Mouse (Mus musculus) neural tube, embryonic 13.5 days (tissue): ENCODE measurements around the gene Akt1. TPM values are rescaled to one million over a fixed set of nuclear protein-coding genes. Genes with fewer than 3 reads are reported as not detected.

Experiments
- ATAC-seq: fragments of 200-750 bp; cut with Nextera tagmentation; 2 replicates; pipeline ENCODE4 v1.8.0; 2017; ENCODE audit warnings: low read depth, mild to moderate bottlenecking, moderate TSS enrichment, moderate library complexity
- H3K27ac ChIP-seq: fragments of 300-500 bp; sonication (generic); replicated peaks from 2 replicates; pipeline ENCODE4 v1.5.1; 2015; ENCODE audit warnings: moderate library complexity, mild to moderate bottlenecking, inconsistent platforms
- H3K27me3 ChIP-seq: fragments of 300-500 bp; sonication (generic); 2 replicates; pipeline ENCODE4 v1.6.1; 2015; ENCODE audit warnings: mild to moderate bottlenecking, inconsistent platforms
- H3K36me3 ChIP-seq: fragments of 300-500 bp; sonication (generic); 2 replicates; pipeline ENCODE4 v1.6.1; 2015; ENCODE audit warnings: mild to moderate bottlenecking, inconsistent platforms
- H3K4me1 ChIP-seq: fragments of 300-500 bp; sonication (generic); replicated peaks from 2 replicates; pipeline ENCODE4 v1.6.1; 2015; ENCODE audit warnings: inconsistent platforms
- H3K4me2 ChIP-seq: fragments of 300-500 bp; sonication (generic); 2 replicates; pipeline ENCODE4 v1.6.1; 2015; ENCODE audit warnings: inconsistent platforms, mild to moderate bottlenecking, moderate library complexity
- H3K4me3 ChIP-seq: fragments of 300-500 bp; sonication (generic); 2 replicates; pipeline ENCODE4 v1.5.1; 2015; ENCODE audit warnings: mild to moderate bottlenecking, inconsistent platforms
- H3K9ac ChIP-seq: fragments of 300-500 bp; sonication (generic); 2 replicates; pipeline ENCODE4 v1.6.1; 2015; ENCODE audit warnings: moderate library complexity, mild to moderate bottlenecking, inconsistent platforms
- H3K9me3 ChIP-seq: fragments of 300-500 bp; sonication (generic); 2 replicates; pipeline ENCODE4 v1.6.1; 2016; ENCODE audit warnings: inconsistent platforms
- WGBS: fragments of 180-500 bp; shearing (Covaris S2); methylation state at CpG from one replicate; pipeline ENCODE4 v1.1.7; 2015; 5-methylcytosine and 5-hydroxymethylcytosine counted together
- polyA plus RNA-seq: library from polyadenylated mRNA; unstranded; fragments of >200 nt; fragmentation: Nextera tagmentation; extraction: Ambion mirVana; gene quantifications from 2 replicates; pipeline ENCODE4 v1.2.1, GENCODE M21; 2015

Akt1 gene
- polyA plus RNA-seq, 1 experiment from 2014 or later: 101 TPM

DNA sequence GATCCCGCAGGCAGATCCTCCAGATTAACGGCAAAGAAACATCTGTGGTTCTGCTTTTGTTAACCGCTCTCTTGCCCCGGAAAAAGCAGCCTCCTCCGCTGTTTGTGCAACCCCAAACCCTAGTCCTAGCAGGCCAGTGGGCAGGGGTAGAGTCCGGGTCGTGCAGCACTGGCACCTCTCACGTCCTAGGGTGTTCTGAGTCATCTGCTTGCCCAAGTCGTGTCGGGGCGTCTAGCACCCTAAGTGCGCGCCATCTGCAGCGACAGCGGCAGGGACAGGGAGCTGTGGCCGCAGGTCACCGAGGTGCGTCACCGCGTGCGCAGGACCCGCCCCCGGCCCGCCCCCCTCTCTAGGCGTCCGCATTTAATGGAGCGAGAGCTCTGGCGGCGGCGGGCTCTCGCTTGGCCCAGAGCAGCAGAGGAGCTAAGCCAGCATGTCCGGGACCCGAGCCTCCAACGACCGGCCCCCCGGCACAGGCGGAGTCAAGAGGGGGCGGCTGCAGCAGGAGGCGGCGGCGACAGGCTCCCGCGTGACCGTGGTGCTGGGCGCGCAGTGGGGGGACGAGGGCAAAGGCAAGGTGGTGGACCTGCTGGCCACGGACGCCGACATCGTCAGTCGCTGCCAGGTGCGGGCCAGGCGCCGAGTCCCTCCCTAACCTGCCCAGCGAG, 54.9 kb downstream of the Akt1 start, which contains the start of gene Adssl1:
Gene Adssl1, plus strand, starts transcription at position 360 of the 668 bp plus-strand sequence.
- WGBS: under 1% methylated on average over 56 of the region's 56 CpGs
- Histone ChIP-seq H3K4me2 (peak within 1 kb of the TSS; percentile 93), H3K27ac (no peak within 1 kb of the TSS), H3K4me1 (peaks cover 28% of the 10 kb centered on the region), H3K9ac (peak within 1 kb of the TSS; percentile 69), H3K36me3 (no peaks in the 10 kb centered on the region), H3K4me3 (peak within 1 kb of the TSS; percentile 49), H3K27me3 (peaks cover 47% of the 10 kb centered on the region), H3K9me3 (no peaks in the 10 kb centered on the region)
- peak; percentile 44; the same call in 1 of the 2 replicates for ATAC-seq

DNA sequence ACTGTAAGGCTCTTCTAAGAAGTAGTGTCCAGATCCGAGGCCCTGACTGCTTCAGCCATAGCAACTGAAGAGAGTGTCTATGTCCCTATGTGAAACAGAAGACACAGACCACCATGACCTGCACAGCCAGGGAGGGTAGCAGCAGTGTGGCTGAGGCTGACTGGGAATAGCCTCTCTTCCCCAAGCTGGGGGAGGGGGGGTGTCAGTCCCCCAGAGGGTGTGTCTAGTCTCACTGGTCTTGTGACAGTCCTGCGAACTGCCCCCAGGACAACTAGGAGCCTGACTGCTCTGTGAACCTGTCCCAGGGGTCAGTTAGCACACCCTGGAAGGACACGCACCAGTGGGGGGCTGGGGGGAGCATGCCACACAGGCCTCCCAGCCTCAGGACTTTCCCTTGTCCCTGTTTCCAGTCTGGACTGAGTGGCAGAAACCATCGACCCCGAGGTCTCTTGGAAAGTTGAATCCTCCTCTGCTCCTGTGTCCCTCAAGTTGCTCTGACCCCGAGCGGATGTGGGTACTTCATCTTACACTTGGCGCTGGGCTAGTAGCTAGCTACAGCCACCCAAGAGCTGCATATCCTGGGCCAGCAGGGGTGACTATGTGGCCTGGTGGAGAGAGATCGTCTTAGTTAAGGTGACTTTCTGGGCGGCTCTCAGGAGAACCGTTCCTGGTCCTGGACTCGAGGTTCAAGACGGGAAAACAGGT, 55.6 kb downstream of the Akt1 start:
- Histone ChIP-seq H3K4me1 (peaks cover 28% of the 10 kb centered on the region), H3K27me3 (peaks cover 47% of the 10 kb centered on the region), H3K9ac (0 out of 2 replicates have a peak overlapping the region, but pooled peaks have one; percentile 69), H3K9me3 (no peaks in the 10 kb centered on the region), H3K36me3 (no peaks in the 10 kb centered on the region), H3K4me2 (peak overlapping the region; percentile 93), H3K27ac (no peak overlapping the region), H3K4me3 (peak overlapping the region; percentile 49)
- 24% methylated on average over 13 of the region's 13 CpGs for WGBS
- ATAC-seq: no peak

DNA sequence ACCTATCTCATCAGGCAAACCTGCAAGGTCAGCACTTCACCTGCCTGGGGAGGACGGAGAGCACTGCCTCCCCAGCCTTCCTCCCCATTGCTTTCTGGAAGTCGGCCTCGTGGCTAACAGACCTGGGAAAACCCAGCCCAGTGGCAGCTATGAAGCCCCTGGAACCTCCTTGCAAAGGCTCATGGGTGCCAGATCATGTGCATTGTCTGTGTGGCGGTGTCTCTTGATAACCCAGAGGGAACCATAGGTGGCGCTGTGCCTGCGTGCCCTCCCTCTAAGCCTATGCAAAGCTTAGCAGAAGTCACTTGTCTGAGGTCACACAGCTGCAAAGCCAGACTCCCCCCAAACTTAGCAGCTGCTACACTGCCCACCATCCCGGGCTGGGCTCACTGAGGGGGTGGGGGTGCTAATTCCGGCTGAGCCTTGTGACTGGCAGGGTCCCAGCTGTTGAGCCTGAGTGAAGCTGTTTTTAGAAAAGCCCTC, 56.7 kb downstream of the Akt1 start:
- no peak overlapping the region for H3K9ac ChIP-seq
- WGBS: 8% methylated on average over 8 of the region's 8 CpGs
- H3K36me3 ChIP-seq: no peaks in the 10 kb centered on the region
- no peak overlapping the region for H3K4me2 ChIP-seq
- H3K27ac ChIP-seq: no peak overlapping the region
- ATAC-seq: peak; percentile 44
- H3K27me3 ChIP-seq: peaks cover 46% of the 10 kb centered on the region
- no peaks in the 10 kb centered on the region for H3K9me3 ChIP-seq
- peaks cover 25% of the 10 kb centered on the region for H3K4me1 ChIP-seq
- no peak overlapping the region for H3K4me3 ChIP-seq

DNA sequence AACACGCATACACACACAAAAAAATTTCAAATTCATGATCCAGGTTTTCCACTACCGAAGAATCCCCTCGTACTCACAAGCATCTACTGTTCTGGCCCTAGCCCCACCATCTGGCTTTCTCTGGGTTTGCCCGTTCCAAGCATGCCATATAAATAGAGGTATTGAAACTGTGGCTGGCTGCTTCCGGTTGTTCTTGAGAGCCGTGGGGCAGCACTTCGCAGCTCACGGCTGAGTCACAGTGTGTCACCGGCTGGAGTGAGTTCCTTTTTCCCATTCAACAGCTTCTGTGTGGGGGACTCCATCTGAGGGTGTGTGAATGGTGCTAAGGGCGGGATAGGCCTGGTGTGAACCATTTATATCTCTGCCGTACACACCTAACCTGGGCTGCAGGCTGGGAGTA, 57.5 kb downstream of the Akt1 start:
- H3K27me3 ChIP-seq: peaks cover 39% of the 10 kb centered on the region
- H3K36me3 ChIP-seq: no peaks in the 10 kb centered on the region
- 82% methylated on average over 11 of the region's 11 CpGs for WGBS
- peaks cover 23% of the 10 kb centered on the region for H3K4me1 ChIP-seq
- H3K9ac ChIP-seq: no peak overlapping the region
- H3K4me2 ChIP-seq: no peak overlapping the region
- H3K4me3 ChIP-seq: no peak overlapping the region
- ATAC-seq: no peak
- no peak overlapping the region for H3K27ac ChIP-seq
- H3K9me3 ChIP-seq: no peaks in the 10 kb centered on the region

DNA sequence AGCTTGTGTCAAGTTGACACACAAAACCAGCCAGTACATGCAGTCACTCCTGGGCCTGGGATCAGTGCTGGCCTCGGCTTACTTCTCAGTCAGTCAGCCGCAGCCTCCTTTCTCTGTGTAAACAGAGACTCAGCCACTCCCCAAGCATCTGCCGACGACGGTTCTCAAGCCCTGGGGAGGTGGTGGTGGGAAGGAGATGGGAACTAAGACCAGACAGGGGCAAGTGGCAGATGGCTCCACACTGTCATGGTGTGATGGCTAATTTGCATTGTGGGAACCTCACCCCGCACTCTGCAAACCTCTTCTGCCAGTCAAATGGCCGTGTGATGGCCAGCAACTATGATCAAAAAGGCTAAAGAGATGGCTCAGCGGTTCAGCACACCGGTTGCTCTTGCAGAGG, 58.0 kb downstream of the Akt1 start:
- H3K36me3 ChIP-seq: no peaks in the 10 kb centered on the region
- H3K4me2 ChIP-seq: no peak overlapping the region
- WGBS: 62% methylated on average over 9 of the region's 9 CpGs
- peaks cover 34% of the 10 kb centered on the region for H3K27me3 ChIP-seq
- H3K4me3 ChIP-seq: no peak overlapping the region
- peaks cover 23% of the 10 kb centered on the region for H3K4me1 ChIP-seq
- no peak for ATAC-seq
- no peak overlapping the region for H3K27ac ChIP-seq
- H3K9ac ChIP-seq: no peak overlapping the region
- no peaks in the 10 kb centered on the region for H3K9me3 ChIP-seq

DNA sequence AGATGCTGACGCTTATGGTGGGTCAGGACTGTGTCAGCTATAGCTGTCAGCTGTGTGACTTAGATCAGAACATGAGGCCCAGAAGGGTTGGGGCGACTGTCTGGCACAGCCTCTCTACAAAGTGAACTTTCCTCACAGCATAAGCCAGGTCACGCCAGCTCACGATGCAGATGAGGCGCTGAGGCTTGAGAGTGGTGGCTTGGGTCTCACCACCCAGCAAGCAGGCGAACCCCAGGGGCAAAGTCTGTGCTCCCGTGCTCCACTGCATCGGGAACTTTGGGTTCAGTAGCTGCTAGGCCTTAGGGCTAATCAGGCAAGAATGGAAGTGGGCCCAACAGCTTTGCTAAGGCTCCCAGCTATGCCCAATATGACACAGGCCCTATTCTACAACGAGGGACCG, 65.7 kb downstream of the Akt1 start:
- H3K9me3 ChIP-seq: no peaks in the 10 kb centered on the region
- no peak overlapping the region for H3K27ac ChIP-seq
- no peaks in the 10 kb centered on the region for H3K27me3 ChIP-seq
- no peak overlapping the region for H3K4me3 ChIP-seq
- no peak overlapping the region for H3K4me2 ChIP-seq
- WGBS: 92% methylated on average over 10 of the region's 10 CpGs
- no peak overlapping the region for H3K9ac ChIP-seq
- peaks cover 9% of the 10 kb centered on the region for H3K4me1 ChIP-seq
- no peak for ATAC-seq
- H3K36me3 ChIP-seq: no peaks in the 10 kb centered on the region

DNA sequence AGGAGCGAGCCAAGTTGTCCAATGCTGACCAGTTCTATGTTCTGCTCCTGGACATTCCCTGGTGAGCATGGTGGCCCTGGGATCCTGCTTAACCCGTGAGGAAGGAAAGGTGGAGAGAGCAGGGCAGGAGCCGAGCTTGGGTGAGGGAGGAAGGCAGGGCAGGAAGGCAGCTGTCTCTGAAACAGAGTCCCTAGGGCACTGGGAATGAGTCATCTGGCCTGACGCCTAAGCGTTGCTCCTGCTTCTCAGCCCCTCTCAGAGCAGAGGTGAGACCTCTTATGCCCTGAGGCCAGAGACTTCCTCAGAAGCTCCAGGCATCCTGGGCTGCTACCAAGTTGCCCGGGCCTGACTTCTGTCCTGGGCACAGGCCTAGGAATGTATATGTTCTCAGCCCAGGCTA, 67.7 kb downstream of the Akt1 start:
- Histone ChIP-seq H3K9me3 (no peaks in the 10 kb centered on the region), H3K27ac (no peak overlapping the region), H3K4me3 (no peak overlapping the region), H3K27me3 (no peaks in the 10 kb centered on the region), H3K36me3 (no peaks in the 10 kb centered on the region), H3K9ac (no peak overlapping the region), H3K4me2 (no peak overlapping the region), H3K4me1 (peaks cover 13% of the 10 kb centered on the region)
- 74% methylated on average over 6 of the region's 6 CpGs for WGBS
- no peak for ATAC-seq

DNA sequence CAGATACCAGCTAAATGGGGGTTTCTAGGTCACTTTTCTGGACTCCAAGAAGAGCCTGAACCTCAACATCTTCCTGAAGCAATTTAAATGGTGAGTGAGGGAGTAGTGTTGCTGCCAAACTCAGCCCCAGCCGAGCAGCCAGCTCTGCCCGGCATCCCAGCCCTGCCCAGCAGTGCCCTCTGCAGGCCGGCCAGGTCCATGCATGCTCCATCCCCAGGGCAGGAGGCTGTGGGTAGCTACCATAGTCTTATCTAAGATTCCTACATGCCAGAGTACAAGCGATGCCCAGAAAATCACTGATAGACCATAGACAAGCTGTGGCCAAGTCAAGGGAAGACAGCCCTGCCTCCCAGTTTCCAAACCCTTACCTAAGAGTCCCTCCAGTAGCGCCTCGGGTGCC, 68.9 kb downstream of the Akt1 start:
- H3K9ac ChIP-seq: no peak overlapping the region
- no peak overlapping the region for H3K27ac ChIP-seq
- H3K36me3 ChIP-seq: no peaks in the 10 kb centered on the region
- no peaks in the 10 kb centered on the region for H3K27me3 ChIP-seq
- peaks cover 13% of the 10 kb centered on the region for H3K4me1 ChIP-seq
- no peak overlapping the region for H3K4me2 ChIP-seq
- H3K9me3 ChIP-seq: no peaks in the 10 kb centered on the region
- H3K4me3 ChIP-seq: no peak overlapping the region
- 48% methylated on average over 6 of the region's 6 CpGs for WGBS
- 0 out of 2 replicates have a peak, but pooled peaks have one; percentile 41 for ATAC-seq

DNA sequence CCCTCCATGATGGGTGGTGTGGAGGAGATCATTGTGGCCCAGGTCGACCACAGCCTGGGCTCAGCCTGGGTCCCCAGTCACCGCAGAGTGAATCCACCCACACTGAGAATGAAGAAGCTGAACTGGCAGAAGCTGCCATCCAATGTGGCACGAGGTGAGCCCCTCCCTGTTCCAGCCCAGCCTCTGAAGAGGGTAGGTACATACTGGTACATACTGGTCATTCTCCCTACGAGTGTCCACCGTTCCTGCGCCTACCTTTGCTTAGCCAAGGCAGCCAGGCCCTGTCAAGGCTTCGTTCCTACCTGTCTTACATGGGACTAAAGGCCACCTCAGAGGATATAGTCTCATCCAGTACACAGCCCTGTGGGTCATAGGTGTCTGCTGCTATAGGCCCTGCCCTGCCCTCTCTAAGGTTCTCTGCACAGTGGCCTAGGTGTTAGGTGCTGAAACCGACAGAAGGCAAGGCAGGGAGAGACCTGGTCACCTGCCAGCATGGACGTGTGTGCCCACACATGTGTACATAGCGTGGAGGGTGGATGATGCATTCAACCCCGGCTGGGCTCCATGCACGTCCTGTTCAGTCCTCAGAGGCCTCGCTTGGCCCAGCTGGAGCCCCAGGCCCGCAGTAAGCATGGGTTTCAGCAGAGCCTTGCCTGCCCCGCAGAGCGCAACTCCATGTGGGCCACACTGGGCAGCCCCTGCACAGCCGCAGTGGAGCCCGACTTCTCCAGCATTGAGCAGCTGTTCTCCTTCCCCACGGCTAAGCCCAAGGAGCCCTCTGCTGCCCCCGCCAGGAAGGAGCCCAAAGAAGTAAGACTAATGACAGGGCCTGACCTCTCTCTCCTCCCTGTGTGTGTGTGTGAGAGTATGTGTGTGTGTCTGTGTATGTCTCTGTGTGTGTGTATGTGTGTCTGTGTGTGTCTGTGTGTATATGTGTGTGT, 69.7 kb downstream of the Akt1 start:
- Histone ChIP-seq H3K27me3 (no peaks in the 10 kb centered on the region), H3K36me3 (no peaks in the 10 kb centered on the region), H3K4me2 (no peak overlapping the region), H3K4me1 (peaks cover 13% of the 10 kb centered on the region), H3K9ac (0 out of 2 replicates have a peak overlapping the region, but pooled peaks have one; percentile 22), H3K27ac (no peak overlapping the region), H3K4me3 (no peak overlapping the region), H3K9me3 (no peaks in the 10 kb centered on the region)
- ATAC-seq: peak; percentile 74
- WGBS: 57% methylated on average over 20 of the region's 20 CpGs

DNA sequence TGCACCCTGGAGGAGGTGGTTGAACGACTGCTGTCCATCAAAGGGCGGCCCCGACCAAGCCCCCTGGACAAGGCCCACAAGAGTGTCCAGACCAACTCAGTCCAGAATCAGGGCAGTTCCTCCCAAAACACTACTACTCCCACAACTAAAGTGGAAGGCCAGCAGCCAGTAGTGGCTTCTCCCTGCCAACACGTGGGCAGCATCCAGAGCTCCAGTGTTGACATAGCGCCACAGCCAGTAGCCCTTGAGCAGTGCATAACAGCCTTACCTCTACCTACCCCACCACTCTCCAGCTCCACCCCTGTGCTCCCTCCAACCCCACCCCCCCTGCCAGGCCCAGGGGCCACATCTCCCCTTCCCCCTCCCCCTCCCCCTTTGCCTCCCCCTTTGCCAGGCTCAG, 70.7 kb downstream of the Akt1 start:
- Histone ChIP-seq H3K4me2 (no peak overlapping the region), H3K9ac (no peak overlapping the region), H3K4me1 (peaks cover 13% of the 10 kb centered on the region), H3K36me3 (no peaks in the 10 kb centered on the region), H3K27me3 (no peaks in the 10 kb centered on the region), H3K4me3 (no peak overlapping the region), H3K9me3 (no peaks in the 10 kb centered on the region), H3K27ac (no peak overlapping the region)
- WGBS: 88% methylated on average over 5 of the region's 5 CpGs
- no peak for ATAC-seq
